Mouse (Mus musculus) G1E (cell line): ENCODE measurements at regions not wholly inside any gene's neighbourhood (a gene's known extent, or its start where the extent isn't known, plus 50 kb on each side); places are given as distances from the start of the nearest gene placed in this dataset.

ENCODE experiments used
- CTCF ChIP-seq: IDR thresholded peaks from 2 replicates; pipeline ENCODE4 v1.5.1; 2012; ENCODE audit warnings: low read depth, low read length, inconsistent platforms, mixed read lengths
- POLR2AphosphoS5 ChIP-seq: IDR thresholded peaks from 2 replicates; pipeline ENCODE4 v1.6.1; 2012; ENCODE audit warnings: low read depth, low read length, inconsistent platforms; ENCODE audit not compliant: insufficient replicate concordance

GRCm38 (mm10) chr3:15000657-15001056 lies 114.6 kb downstream of the Car2 start:
- TF ChIP-seq CTCF: no peak
- no peak for TF ChIP-seq POLR2AphosphoS5
